20 mouse cellular contexts compared by ENCODE assay signal in genomic region chr1:187920156-187920777, GRCm38 (mm10).
"Had no signal": no experiment of that assay in that cellular context is flagged by ENCODE, and none has a peak within 500 bp of the region (broad histone marks: within the 10 kb centered on the region; RNA-seq: fewer than 3 reads in every experiment).

No protein-coding gene starts in this region.

- DNase-seq: kidney, postnatal 14 days; kidney, postnatal 4 days; left cerebral cortex, postnatal 4 days; liver, postnatal 0 days; lung, embryonic 14.5 days; retina, postnatal 1 day; thymus, adult 2 months; thymus, postnatal 14 days; thymus, postnatal 4 days had no signal

- H3K36me3 ChIP-seq: kidney, embryonic 15.5 days; limb, embryonic 12.5 days; limb, embryonic 15.5 days; midbrain, embryonic 12.5 days; midbrain, embryonic 15.5 days; neural tube, embryonic 13.5 days had no signal

- H3K9ac ChIP-seq: kidney, embryonic 15.5 days; limb, embryonic 12.5 days; limb, embryonic 15.5 days; liver, embryonic 14.5 days; liver, postnatal 0 days; lung, embryonic 14.5 days; midbrain, embryonic 12.5 days; midbrain, embryonic 15.5 days; neural tube, embryonic 13.5 days had no signal

- H3K9me3 ChIP-seq: kidney, embryonic 15.5 days; limb, embryonic 12.5 days; limb, embryonic 15.5 days; midbrain, embryonic 12.5 days; midbrain, embryonic 15.5 days; neural tube, embryonic 13.5 days had no signal

- H3K27me3 ChIP-seq: kidney, embryonic 15.5 days; limb, embryonic 12.5 days; limb, embryonic 15.5 days; midbrain, embryonic 12.5 days; midbrain, embryonic 15.5 days; neural tube, embryonic 13.5 days had no signal

- H3K27ac ChIP-seq: kidney, embryonic 15.5 days; limb, embryonic 12.5 days; limb, embryonic 15.5 days; liver, embryonic 14.5 days; macrophage; midbrain, embryonic 12.5 days; midbrain, embryonic 15.5 days; neural tube, embryonic 13.5 days; stomach, postnatal 0 days had no signal

- H3K4me3 ChIP-seq: kidney, embryonic 15.5 days; limb, embryonic 12.5 days; limb, embryonic 15.5 days; midbrain, embryonic 12.5 days; midbrain, embryonic 15.5 days; neural tube, embryonic 13.5 days had no signal

- ATAC-seq: liver, postnatal 0 days; lung, postnatal 0 days; midbrain, embryonic 15.5 days had no signal

- H3K4me1 ChIP-seq: kidney, embryonic 15.5 days; limb, embryonic 12.5 days; limb, embryonic 15.5 days; midbrain, embryonic 15.5 days had no signal

- H3K4me2 ChIP-seq: kidney, embryonic 15.5 days; limb, embryonic 12.5 days; limb, embryonic 15.5 days; liver, embryonic 11.5 days; lung, embryonic 14.5 days; midbrain, embryonic 12.5 days; midbrain, embryonic 15.5 days; neural tube, embryonic 13.5 days had no signal
